Mouse (Mus musculus) adrenal gland, adult 2 months (tissue): ENCODE results near the gene Tmem219. TPM values are rescaled to one million over a fixed set of nuclear protein-coding genes. Genes with fewer than 3 reads are reported as not detected.

Experiments
- DNase-seq: peaks from one replicate; pipeline ENCODE4 v3.0.0; 2021
- polyA plus RNA-seq: library from polyadenylated mRNA; depleted of rRNA; stranded (reverse); fragments of >200 nt; gene quantifications from 2 replicates; pipeline ENCODE4 v1.2.3, GENCODE M21; 2012; rRNA removed
- total RNA-seq, 2 experiments: library from RNA; stranded (reverse); gene quantifications; 2 replicates each; pipeline ENCODE4 v1.2.3; 2021

The Tmem219 gene
- total and polyA plus RNA-seq, 3 experiments: 28.1 to 242 (median 35.4) TPM

DNA sequence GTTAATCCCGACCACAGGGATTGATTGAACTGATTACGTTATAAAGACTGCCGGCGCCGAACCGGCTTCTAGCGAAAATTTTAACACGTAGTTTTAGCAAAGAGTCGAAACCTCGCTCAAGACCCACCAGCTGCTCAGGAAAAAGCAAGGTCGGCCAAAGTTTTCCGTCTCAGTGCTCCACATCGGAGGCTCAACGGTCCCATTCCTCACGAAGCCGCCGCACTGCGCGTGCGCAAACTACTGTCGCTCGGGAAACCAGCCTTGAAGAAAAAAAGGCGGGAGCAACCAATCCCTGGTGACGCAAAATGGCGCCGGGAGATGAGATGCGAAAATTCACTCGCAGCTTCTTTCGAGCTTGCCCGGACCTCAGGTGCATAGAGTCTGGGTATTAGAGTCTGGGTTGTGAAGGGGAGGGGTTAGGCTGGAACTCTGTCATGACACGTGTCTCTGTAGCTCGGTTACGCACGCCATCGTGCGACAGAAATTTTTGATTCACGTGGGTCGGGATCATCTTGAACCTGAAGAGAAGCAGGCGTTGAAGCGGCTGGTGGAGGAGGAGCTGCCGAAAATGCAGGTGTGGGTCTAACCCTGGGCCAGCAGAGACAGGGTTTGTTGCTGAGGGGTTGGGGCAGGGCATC is 60.5 kb downstream of the Tmem219 start, which contains the start of gene Ino80e:
Gene Ino80e, minus strand, starts transcription at position 231 of the 638 bp plus-strand sequence.
- peak; percentile 94 for DNase-seq

DNA sequence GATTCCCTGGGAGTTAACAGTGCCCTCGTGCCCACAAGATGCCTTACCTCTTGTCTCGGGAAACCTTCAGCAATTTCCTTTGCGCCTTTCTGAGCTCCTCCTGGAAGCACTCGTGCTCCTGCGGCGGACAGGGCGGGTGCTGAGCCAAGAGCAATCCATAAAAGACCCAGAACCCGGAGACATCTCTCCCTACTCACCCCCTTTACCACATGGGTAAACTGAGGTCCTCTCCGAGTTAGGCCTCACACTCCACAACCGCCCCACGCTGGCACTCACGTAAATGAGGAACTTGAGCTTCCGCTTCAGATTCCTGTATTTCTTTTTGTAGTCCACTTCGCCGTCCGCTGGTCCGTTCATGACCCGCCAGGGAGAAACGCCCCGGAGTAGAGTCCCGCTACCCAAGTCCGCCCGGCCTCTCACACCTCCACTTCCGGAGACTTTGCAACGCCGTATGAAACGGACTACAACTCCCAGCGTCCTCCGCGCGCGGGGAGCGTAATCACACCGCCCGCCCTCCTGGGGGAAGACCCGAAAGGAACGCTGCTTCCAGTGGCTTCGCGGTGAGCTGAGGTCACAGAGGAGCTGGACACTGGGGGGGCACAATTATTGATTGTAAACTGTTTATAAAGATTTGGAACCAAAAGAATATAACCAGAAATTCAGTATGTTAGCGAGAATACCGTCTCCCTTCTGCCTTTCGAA is 61.1 kb downstream of the Tmem219 start, which contains the start of gene Hirip3:
Gene Hirip3, plus strand, starts transcription at position 544 of the 702 bp plus-strand sequence.
- peak; percentile 98 for DNase-seq

DNA sequence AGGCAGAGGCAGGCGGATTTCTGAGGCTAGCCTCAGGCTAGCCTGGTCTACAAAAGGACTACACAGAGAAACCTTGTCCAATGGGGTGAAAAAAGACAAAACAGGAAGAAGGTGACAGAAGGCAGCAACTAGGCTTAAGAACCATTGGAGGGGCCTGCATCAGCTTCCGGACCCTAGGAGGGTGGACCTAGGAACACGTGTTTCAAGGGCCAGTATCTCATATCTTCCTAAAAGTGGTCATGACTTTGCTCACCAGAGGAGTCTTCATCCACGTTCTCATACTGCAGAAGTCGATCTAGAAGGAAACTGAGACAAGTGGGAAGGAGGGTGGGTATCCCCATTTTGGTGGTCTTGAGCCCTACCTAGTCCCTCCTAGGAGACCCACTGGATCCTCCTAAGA is 61.7 kb downstream of the Tmem219 start:
- no peak for DNase-seq

DNA sequence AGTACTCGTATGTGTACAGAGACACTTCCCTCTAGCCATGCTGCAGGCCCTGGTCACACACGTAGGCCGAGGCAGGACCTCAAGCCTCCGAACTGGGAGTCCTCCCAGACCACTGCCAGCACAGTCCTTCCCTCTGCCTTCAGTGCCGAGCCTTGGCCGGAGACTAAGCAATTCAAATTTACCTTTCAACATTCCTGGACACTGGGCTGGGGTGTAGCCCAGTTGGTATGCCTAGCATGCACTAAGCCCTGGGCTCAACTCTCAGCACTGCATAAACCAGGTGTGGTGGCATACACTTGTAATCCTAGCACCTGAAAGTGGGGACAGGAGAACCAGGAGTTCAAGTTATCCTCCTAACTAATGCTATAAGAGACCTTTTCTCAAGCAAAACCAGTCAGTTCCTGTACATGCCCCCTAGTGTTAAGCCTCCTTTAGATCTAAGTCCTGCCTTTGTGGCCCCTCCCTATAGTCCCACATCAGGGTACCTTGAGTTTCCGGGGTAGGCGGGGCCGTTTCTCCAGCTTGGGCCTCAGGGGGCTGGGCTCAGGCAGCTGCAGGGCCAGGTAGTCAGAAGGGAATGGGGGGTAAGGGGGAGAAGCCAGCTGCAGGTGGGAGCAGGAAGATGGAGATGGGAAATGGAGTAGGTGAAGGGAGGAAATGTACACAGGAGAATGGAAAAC is 65.8 kb downstream of the Tmem219 start:
- no peak for DNase-seq

DNA sequence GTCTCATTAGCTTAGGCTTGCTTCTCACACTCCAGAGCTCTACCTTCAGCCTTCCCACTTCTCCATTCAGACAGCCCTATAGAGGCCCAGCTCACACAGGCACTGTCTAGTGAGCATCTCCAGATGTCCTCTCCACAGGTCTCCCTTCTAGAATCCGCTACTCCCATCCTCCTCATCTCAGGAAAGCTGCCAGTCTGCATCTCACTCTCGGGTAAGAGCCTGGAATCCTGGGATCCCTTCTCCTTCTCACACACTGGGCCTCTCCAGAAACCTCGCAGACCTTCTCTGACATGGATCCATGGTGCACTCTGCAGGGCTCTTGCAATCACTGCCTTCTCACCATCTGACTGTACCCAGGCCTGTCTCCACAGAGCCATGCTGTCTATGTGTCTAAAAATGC is 67.1 kb downstream of the Tmem219 start:
- no peak for DNase-seq

DNA sequence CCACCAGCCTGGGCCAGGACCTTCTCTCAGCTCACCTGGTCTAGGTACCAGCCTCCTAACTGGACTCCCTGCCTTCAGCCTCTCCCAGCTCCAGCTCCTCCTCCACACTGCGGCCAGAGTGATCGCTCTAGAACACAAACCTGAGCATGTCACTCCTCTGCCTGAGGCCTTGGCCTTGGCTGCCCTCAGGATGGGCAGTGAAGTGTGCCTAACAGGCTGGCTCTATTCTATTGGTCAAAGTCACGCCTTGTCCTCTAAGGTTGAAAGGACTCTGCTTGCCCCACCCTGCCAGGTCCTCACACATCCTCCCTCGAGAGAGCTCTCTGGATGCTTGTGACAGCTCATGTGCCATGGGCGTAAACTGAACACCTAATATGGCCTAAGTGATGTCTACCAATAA is 69.3 kb downstream of the Tmem219 start:
- no peak for DNase-seq

DNA sequence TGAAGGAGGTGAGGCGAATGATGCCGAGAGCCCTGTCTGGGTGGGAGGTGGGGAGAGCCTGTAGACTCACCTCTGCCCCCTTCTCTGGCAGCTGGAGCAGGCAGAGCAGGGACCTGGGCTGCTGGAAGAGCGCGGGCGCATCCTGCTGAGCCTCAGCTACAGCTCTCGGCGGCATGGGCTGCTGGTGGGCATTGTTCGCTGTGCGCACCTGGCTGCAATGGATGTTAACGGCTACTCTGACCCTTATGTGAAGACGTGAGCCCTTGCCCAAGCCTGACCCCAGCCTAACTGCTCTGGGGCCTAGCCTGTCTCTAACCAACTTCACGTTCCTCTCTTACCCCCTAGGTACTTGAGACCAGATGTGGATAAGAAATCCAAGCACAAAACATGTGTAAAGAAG is 71.5 kb downstream of the Tmem219 start:
- DNase-seq: no peak

DNA sequence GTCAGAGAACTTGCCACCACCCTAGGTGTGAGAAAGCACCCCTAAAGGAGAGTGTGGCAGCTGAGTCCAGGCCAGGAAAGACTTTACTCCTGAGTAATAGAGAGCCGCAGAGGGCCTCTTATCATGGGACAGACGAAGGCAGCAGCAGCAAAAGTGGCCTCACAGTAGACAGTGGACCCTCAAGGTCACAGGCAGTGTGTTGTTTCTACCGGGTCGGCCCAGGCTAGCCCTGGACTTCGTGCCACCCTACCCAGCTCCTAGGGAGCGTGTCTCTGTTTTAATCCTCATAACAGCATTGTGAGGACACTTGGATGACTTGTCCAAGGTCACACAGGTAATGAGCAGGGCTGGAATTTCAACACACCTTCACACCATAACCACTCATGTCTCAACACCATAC is 72.6 kb downstream of the Tmem219 start:
- no peak for DNase-seq

DNA sequence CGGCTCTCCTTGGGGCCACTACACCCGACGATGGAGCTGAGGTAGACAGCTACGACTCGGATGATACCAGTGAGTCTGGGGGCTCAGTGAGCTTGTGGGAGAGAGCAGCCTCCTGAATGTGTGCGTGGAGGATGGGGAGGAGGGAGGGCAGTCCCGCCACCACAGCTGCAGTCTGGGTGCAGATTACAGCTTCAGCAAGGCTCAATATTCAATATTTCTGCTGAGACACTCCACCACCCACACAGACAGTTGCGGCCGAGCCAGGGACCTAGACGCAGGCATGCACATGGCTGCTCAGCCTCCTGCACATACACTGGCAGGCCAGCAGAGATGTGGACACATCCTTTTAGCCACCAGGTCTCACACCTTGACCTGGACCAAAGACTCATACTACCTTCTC is 73.9 kb downstream of the Tmem219 start:
- no peak for DNase-seq

DNA sequence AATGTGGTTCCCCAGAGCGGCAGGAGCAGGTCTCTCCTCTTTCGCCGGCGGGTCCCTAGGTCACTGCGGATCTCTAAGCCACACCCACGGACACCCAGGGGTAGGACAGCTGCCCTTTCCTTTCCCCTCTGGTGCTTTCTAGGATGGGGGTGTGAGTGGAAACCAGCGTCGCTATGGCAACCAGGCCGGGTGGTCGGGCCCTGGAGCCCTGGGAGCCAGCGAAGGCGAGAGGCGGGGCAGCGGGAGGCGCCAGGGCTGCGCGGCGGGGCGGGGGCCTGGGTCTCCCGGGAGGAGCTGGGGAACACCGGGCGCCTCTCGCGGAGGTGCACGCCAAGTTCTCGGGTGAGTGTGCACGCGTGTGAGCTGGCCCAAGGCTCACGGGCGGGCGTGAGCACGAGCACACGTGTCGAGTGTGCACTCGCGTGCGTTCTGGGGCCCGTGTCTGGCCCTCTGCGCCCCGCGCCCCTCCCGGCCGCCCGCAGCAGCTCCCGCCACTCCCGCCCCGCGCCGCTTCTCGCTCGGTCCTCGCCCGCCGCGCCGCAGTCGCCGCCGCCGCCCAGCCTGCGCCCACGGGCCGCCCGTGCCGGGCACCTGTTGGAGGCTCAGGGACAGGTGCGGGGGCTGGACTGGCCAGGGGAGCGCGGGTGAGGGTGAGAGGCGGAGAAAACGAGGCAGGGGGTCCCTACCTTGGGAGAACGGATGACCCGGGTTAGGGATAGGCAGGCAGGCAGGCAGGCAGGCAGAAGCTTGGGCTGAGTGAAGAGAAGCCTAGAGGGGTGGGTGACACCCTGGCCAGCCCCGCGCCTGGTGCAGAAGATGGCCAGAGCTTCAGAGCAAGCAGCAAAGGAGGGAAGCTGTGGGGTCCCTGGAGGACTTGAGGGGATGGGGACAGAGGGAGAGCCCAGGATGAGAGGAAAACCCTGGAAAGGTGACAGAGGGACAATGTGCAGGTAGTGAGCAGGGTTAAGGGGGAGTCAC is 75.0 kb downstream of the Tmem219 start:
- DNase-seq: peak; percentile 37

DNA sequence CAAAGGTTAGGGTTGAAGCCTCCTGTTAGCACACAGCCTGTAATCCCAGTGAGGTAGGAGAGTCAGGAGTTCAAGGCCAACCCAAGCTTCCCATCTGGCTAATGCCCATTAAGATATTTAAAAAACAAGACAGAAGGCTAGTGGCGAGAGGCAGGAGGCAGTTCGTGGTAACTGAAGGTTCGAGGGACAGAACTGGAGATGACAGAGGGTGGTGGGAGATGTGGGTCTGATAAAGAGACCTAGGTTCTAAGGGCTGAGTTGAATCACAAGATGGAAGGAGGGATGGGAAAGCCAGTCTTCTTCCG is 75.6 kb downstream of the Tmem219 start, which contains the start of gene Doc2a:
Gene Doc2a, plus strand, starts transcription at position 301 of the 305 bp plus-strand sequence.
- no peak for DNase-seq

DNA sequence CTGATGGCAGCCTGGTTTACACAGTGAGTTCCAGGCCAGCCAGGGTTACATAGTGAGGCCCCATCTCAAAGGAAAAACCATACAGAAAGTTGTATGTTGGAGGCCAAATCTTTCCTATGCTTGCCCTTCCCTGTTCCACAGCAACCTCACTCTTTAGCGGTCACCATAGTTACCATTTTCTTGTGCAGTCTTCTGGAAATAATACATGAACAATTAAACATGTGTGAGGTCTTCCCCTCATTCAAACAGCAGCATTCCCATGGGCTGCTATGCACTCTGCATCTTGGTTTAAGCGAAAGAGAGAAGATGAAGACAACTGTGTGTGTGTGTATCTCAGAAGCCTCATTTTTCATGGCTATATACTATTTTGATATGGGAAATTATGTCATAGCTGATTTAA is 77.2 kb downstream of the Tmem219 start:
- no peak for DNase-seq

DNA sequence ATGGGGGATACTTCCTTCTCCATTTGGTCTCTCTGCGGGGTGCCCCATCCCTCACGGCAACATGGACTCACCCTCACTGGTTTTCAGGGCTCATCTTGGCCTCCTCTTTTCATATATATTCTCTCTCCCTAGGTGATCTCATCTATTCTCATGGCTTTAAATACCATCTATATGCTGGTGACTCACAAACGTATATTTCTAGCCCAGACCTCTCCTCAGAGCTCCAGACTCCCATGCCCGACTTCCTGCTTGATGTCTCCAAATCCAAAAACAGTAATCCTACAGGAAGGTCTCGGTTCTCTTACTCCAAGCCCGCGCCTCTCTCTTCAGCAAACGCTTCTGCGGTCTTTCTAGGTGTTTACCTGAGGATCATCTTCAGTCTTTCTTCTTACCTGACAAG is 79.4 kb downstream of the Tmem219 start:
- DNase-seq: no peak

Other genes starting within 250 kb of the Tmem219 start
Only the 30 nearest of the 31 such genes appear.
- gene Bola2, start 227.5 kb downstream of the Tmem219 start, total RNA-seq: 100 to 1,000 TPM; 101 to 104 TPM
- gene Bola2, start 227.5 kb downstream of the Tmem219 start, polyA plus RNA-seq: 44.1 and 48.7 TPM in 2 replicates
- gene Slx1b, start 227.1 kb downstream of the Tmem219 start, total RNA-seq: 10 to 100 TPM; 11.3 to 13.5 TPM
- 35.0 and 35.7 TPM in 2 replicates for gene Slx1b, start 227.1 kb downstream of the Tmem219 start, polyA plus RNA-seq
- 10 to 100 TPM; 11.6 to 24.3 TPM for gene Coro1a, start 215.1 kb downstream of the Tmem219 start, total RNA-seq
- gene Coro1a, start 215.1 kb downstream of the Tmem219 start, polyA plus RNA-seq: 49.5 and 67.1 TPM in 2 replicates
- 100 to 1,000 TPM; 139 to 169 TPM for gene Mapk3, start 163.3 kb downstream of the Tmem219 start, total RNA-seq
- gene Mapk3, start 163.3 kb downstream of the Tmem219 start, polyA plus RNA-seq: 242 and 299 TPM in 2 replicates
- 1 to 10 TPM; 2.4 TPM for gene Gdpd3, start 156.6 kb downstream of the Tmem219 start, total RNA-seq
- gene Gdpd3, start 156.6 kb downstream of the Tmem219 start, polyA plus RNA-seq: 10.2 and 10.3 TPM in 2 replicates
- gene Ypel3, start 146.0 kb downstream of the Tmem219 start, total RNA-seq: 100 to 1,000 TPM in 1 of 2 experiments, 10 to 100 TPM in 1; 92.8 to 136 TPM
- 970 and 1,207 TPM in 2 replicates for gene Ypel3, start 146.0 kb downstream of the Tmem219 start, polyA plus RNA-seq
- under 1 TPM; 0.31 to 0.75 TPM for gene Tbx6, start 141.4 kb downstream of the Tmem219 start, total RNA-seq
- gene Tbx6, start 141.4 kb downstream of the Tmem219 start, polyA plus RNA-seq: 3.4 and 3.7 TPM in 2 replicates
- gene Ppp4c, start 130.4 kb downstream of the Tmem219 start, total RNA-seq: 10 to 100 TPM; 77.4 to 86.0 TPM
- gene Ppp4c, start 130.4 kb downstream of the Tmem219 start, polyA plus RNA-seq: 89.8 and 92.4 TPM in 2 replicates
- gene Fam57b, start 125.2 kb downstream of the Tmem219 start, total RNA-seq: 10 to 100 TPM; 16.4 to 21.0 TPM
- gene Fam57b, start 125.2 kb downstream of the Tmem219 start, polyA plus RNA-seq: 27.8 and 40.9 TPM in 2 replicates
- not detected for gene 4930451I11Rik, start 91.3 kb downstream of the Tmem219 start, total RNA-seq
- gene 4930451I11Rik, start 91.3 kb downstream of the Tmem219 start, polyA plus RNA-seq: not detected in 2 replicates
- under 1 TPM; 0.40 to 0.52 TPM for gene Doc2a, start 75.5 kb downstream of the Tmem219 start, total RNA-seq
- gene Doc2a, start 75.5 kb downstream of the Tmem219 start, polyA plus RNA-seq: 0.52 and 0.83 TPM in 2 replicates
- gene Hirip3, start 60.9 kb downstream of the Tmem219 start, total RNA-seq: 10 to 100 TPM in 1 of 2 experiments, 1 to 10 TPM in 1; 8.2 to 16.3 TPM
- gene Hirip3, start 60.9 kb downstream of the Tmem219 start, polyA plus RNA-seq: 1.4 and 2.9 TPM in 2 replicates
- gene Ino80e, start 60.5 kb downstream of the Tmem219 start, total RNA-seq: 10 to 100 TPM; 42.5 to 44.5 TPM
- gene Ino80e, start 60.5 kb downstream of the Tmem219 start, polyA plus RNA-seq: 73.8 and 75.0 TPM in 2 replicates
- 10 to 100 TPM; 60.6 to 66.8 TPM for gene Taok2, start 38.2 kb downstream of the Tmem219 start, total RNA-seq
- 136 and 169 TPM in 2 replicates for gene Taok2, start 38.2 kb downstream of the Tmem219 start, polyA plus RNA-seq
- gene Kctd13, start 6.0 kb upstream of the Tmem219 start, total RNA-seq: 10 to 100 TPM; 25.9 to 26.8 TPM
- 52.0 and 52.9 TPM in 2 replicates for gene Kctd13, start 6.0 kb upstream of the Tmem219 start, polyA plus RNA-seq
- gene Asphd1, start 26.7 kb upstream of the Tmem219 start, total RNA-seq: 1 to 10 TPM in 1 of 2 experiments, under 1 TPM in 1; 0.66 to 2.2 TPM
- 2.0 and 2.5 TPM in 2 replicates for gene Asphd1, start 26.7 kb upstream of the Tmem219 start, polyA plus RNA-seq
- 100 to 1,000 TPM in 1 of 2 experiments, 10 to 100 TPM in 1; 87.4 to 126 TPM for gene Sez6l2, start 27.6 kb upstream of the Tmem219 start, total RNA-seq
- 33.4 and 42.4 TPM in 2 replicates for gene Sez6l2, start 27.6 kb upstream of the Tmem219 start, polyA plus RNA-seq
- gene Cdipt, start 53.0 kb upstream of the Tmem219 start, total RNA-seq: 100 to 1,000 TPM; 102 to 107 TPM
- 239 and 259 TPM in 2 replicates for gene Cdipt, start 53.0 kb upstream of the Tmem219 start, polyA plus RNA-seq
- 1 to 10 TPM; 1.6 TPM for gene Cdiptos, start 53.2 kb upstream of the Tmem219 start, total RNA-seq
- gene Cdiptos, start 53.2 kb upstream of the Tmem219 start, polyA plus RNA-seq: 0.43 and 1.4 TPM in 2 replicates
- gene Mvp, start 91.7 kb upstream of the Tmem219 start, total RNA-seq: 100 to 1,000 TPM; 115 to 145 TPM
- 95.3 and 172 TPM in 2 replicates for gene Mvp, start 91.7 kb upstream of the Tmem219 start, polyA plus RNA-seq
- 1 to 10 TPM in 1 of 2 experiments, not detected in 1; 1.3 TPM for gene Pagr1b, start 93.6 kb upstream of the Tmem219 start, total RNA-seq
- 1.7 and 2.0 TPM in 2 replicates for gene Pagr1b, start 93.6 kb upstream of the Tmem219 start, polyA plus RNA-seq
- 10 to 100 TPM; 16.4 to 20.3 TPM for gene Pagr1a, start 94.4 kb upstream of the Tmem219 start, total RNA-seq
- 0.66 and 13.1 TPM in 2 replicates for gene Pagr1a, start 94.4 kb upstream of the Tmem219 start, polyA plus RNA-seq
- gene Gm42742, start 98.2 kb upstream of the Tmem219 start, total RNA-seq: 10 to 100 TPM; 19.9 to 29.2 TPM
- 13.7 and 28.4 TPM in 2 replicates for gene Gm42742, start 98.2 kb upstream of the Tmem219 start, polyA plus RNA-seq
- 1 to 10 TPM; 1.7 to 2.0 TPM for gene Prrt2, start 98.3 kb upstream of the Tmem219 start, total RNA-seq
- gene Prrt2, start 98.3 kb upstream of the Tmem219 start, polyA plus RNA-seq: 8.5 and 9.5 TPM in 2 replicates
- gene Maz, start 104.1 kb upstream of the Tmem219 start, total RNA-seq: 100 to 1,000 TPM in 1 of 2 experiments, 10 to 100 TPM in 1; 98.7 to 114 TPM
- gene Maz, start 104.1 kb upstream of the Tmem219 start, polyA plus RNA-seq: 833 and 840 TPM in 2 replicates
- 1 to 10 TPM; 2.1 to 2.5 TPM for gene Kif22, start 119.6 kb upstream of the Tmem219 start, total RNA-seq
- 0.64 and 0.89 TPM in 2 replicates for gene Kif22, start 119.6 kb upstream of the Tmem219 start, polyA plus RNA-seq
- not detected for gene Zg16, start 164.4 kb upstream of the Tmem219 start, total RNA-seq
- gene Zg16, start 164.4 kb upstream of the Tmem219 start, polyA plus RNA-seq: 0.18 and 0.49 TPM in 2 replicates
- 1 to 10 TPM; 1.6 to 1.9 TPM for gene AI467606, start 168.4 kb upstream of the Tmem219 start, total RNA-seq
- 7.6 TPM in 2 replicates for gene AI467606, start 168.4 kb upstream of the Tmem219 start, polyA plus RNA-seq
- under 1 TPM; 0.49 to 0.52 TPM for gene Qprt, start 199.3 kb upstream of the Tmem219 start, total RNA-seq
- gene Qprt, start 199.3 kb upstream of the Tmem219 start, polyA plus RNA-seq: 0.77 and 1.0 TPM in 2 replicates
- gene Spn, start 214.9 kb upstream of the Tmem219 start, total RNA-seq: 1 to 10 TPM in 1 of 2 experiments, under 1 TPM in 1; 0.58 to 1.0 TPM
- 1.0 and 2.0 TPM in 2 replicates for gene Spn, start 214.9 kb upstream of the Tmem219 start, polyA plus RNA-seq